Mouse (Mus musculus) spleen, adult 2 months (tissue): ENCODE results near the gene Gm20388.

ENCODE experiments used
- CTCF ChIP-seq: fragments of 200-500 bp; IDR thresholded peaks from 2 replicates; pipeline ENCODE4 v1.5.1; 2011; ENCODE audit warnings: mild to moderate bottlenecking, inconsistent platforms; ENCODE audit not compliant: insufficient read depth, insufficient read length, insufficient replicate concordance; ENCODE audit errors: extremely low read depth
- POLR2A ChIP-seq: fragments of 200-500 bp; IDR thresholded peaks from 2 replicates; pipeline ENCODE4 v1.6.1; 2011; ENCODE audit warnings: low read depth, low read length, inconsistent platforms

- no peak for TF ChIP-seq POLR2A
- peak; percentile 78; the same call in 1 of the 2 replicates for TF ChIP-seq CTCF
Measured at GRCm38 (mm10) chr8:122834971-122835370, 2924.3 kb downstream of the Gm20388 start.
